Mouse (Mus musculus): ENCODE data around the gene Adgrd1.

Adgrd1 gene

GRCm38 (mm10) chr5:129096511-129096910 lies at the start of gene Adgrd1:
Gene Adgrd1, plus strand, starts transcription at chr5:129096750.
- peak; percentile 4 for DNase-seq

- no peak for DNase-seq
These were observed 47.2 kb upstream of the Adgrd1 start for GRCm38 (mm10) chr5:129049372-129049771.

- no peak for DNase-seq
These were observed 44.6 kb upstream of the Adgrd1 start for GRCm38 (mm10) chr5:129051910-129052309.

- no peak for DNase-seq
These were observed 43.8 kb upstream of the Adgrd1 start for GRCm38 (mm10) chr5:129052636-129053355.

- no peak for DNase-seq
These were observed 41.8 kb upstream of the Adgrd1 start for GRCm38 (mm10) chr5:129054675-129055284.

GRCm38 (mm10) chr5:129059116-129059515 lies 37.4 kb upstream of the Adgrd1 start:
- no peak for DNase-seq

- DNase-seq: peak; percentile 66
These were observed 35.0 kb upstream of the Adgrd1 start for GRCm38 (mm10) chr5:129061579-129061978.

- peak; percentile 64 for DNase-seq
These were observed 33.3 kb upstream of the Adgrd1 start for GRCm38 (mm10) chr5:129063037-129063791.

- no peak for DNase-seq
These were observed 32.8 kb upstream of the Adgrd1 start for GRCm38 (mm10) chr5:129063792-129064087.

- no peak for DNase-seq
These were observed 32.4 kb upstream of the Adgrd1 start for GRCm38 (mm10) chr5:129064186-129064585.

GRCm38 (mm10) chr5:129065301-129065700 lies 31.2 kb upstream of the Adgrd1 start:
- DNase-seq: no peak

- no peak for DNase-seq
These were observed 30.6 kb upstream of the Adgrd1 start for GRCm38 (mm10) chr5:129065946-129066345.

GRCm38 (mm10) chr5:129066541-129067230 lies 29.9 kb upstream of the Adgrd1 start:
- DNase-seq: no peak

GRCm38 (mm10) chr5:129067231-129067834 lies 29.2 kb upstream of the Adgrd1 start:
- DNase-seq: no peak

GRCm38 (mm10) chr5:129071761-129072280 lies 24.7 kb upstream of the Adgrd1 start:
- DNase-seq: no peak

- no peak for DNase-seq
These were observed 23.1 kb upstream of the Adgrd1 start for GRCm38 (mm10) chr5:129073404-129073803.

GRCm38 (mm10) chr5:129076098-129076497 lies 20.5 kb upstream of the Adgrd1 start:
- DNase-seq: no peak

GRCm38 (mm10) chr5:129077240-129077639 lies 19.3 kb upstream of the Adgrd1 start:
- DNase-seq: no peak

GRCm38 (mm10) chr5:129081521-129081920 lies 15.0 kb upstream of the Adgrd1 start:
- DNase-seq: no peak

GRCm38 (mm10) chr5:129085153-129085552 lies 11.4 kb upstream of the Adgrd1 start:
- no peak for DNase-seq

- no peak for DNase-seq
These were observed 4.0 kb upstream of the Adgrd1 start for GRCm38 (mm10) chr5:129092345-129093065.

GRCm38 (mm10) chr5:129093158-129093557 lies 3.4 kb upstream of the Adgrd1 start:
- no peak for DNase-seq
